Mouse (Mus musculus) limb, embryonic 11.5 days (tissue): ENCODE data around the gene Fbxo33. TPM values are rescaled to one million over a fixed set of nuclear protein-coding genes. Genes with fewer than 3 reads are reported as not detected.

Experiments used
- ATAC-seq: fragments of 200-750 bp; cut with Nextera tagmentation; 2 replicates; pipeline ENCODE4 v1.8.0; 2017; ENCODE audit warnings: low read depth; ENCODE audit not compliant: insufficient number of reproducible peaks, low FRiP score, low TSS enrichment
- DNase-seq: peaks from one replicate; pipeline ENCODE4 v3.0.0-alpha.2; 2015; ENCODE audit warnings: low spot score
- H3K27ac ChIP-seq: fragments of 300-500 bp; sonication (generic); replicated peaks from 2 replicates; pipeline ENCODE4 v1.5.1; 2014; ENCODE audit warnings: low read depth, mild to moderate bottlenecking, low read length
- H3K27me3 ChIP-seq: fragments of 300-500 bp; sonication (generic); 2 replicates; pipeline ENCODE4 v1.6.1; 2014; ENCODE audit warnings: mild to moderate bottlenecking, low read length, mixed read lengths; ENCODE audit not compliant: control insufficient read depth, insufficient read depth
- H3K36me3 ChIP-seq: fragments of 300-500 bp; sonication (generic); 2 replicates; pipeline ENCODE4 v1.6.1; 2014; ENCODE audit warnings: mild to moderate bottlenecking, low read length, moderate library complexity, mixed read lengths; ENCODE audit not compliant: control insufficient read depth, insufficient read depth
- H3K4me1 ChIP-seq: fragments of 300-500 bp; sonication (generic); 2 replicates; pipeline ENCODE4 v1.6.1; 2014; ENCODE audit warnings: low read length, mixed read lengths; ENCODE audit not compliant: control insufficient read depth, insufficient read depth
- H3K4me2 ChIP-seq: fragments of 300-500 bp; sonication (generic); 2 replicates; pipeline ENCODE4 v1.6.1; 2014; ENCODE audit warnings: low read depth, mild to moderate bottlenecking, moderate library complexity; ENCODE audit not compliant: severe bottlenecking
- H3K4me3 ChIP-seq: fragments of 300-500 bp; sonication (generic); 2 replicates; pipeline ENCODE4 v1.5.1; 2014; ENCODE audit warnings: low read depth, low read length
- H3K9ac ChIP-seq: fragments of 300-500 bp; sonication (generic); 2 replicates; pipeline ENCODE4 v1.6.1; 2014; ENCODE audit warnings: mild to moderate bottlenecking, low read length
- H3K9me3 ChIP-seq: fragments of 300-500 bp; sonication (generic); 2 replicates; pipeline ENCODE4 v1.6.1; 2016; ENCODE audit warnings: low read length; ENCODE audit not compliant: control insufficient read depth
- WGBS: fragments of 180-500 bp; shearing (Covaris S2); extraction: QIAGEN DNeasy Blood & Tissue Kit; methylation state at CpG from one replicate; pipeline ENCODE4 v1.1.7; 2014; 5-methylcytosine and 5-hydroxymethylcytosine counted together
- polyA plus RNA-seq: library from polyadenylated mRNA; unstranded; fragments of >200 nt; fragmentation: Nextera tagmentation; extraction: Ambion mirVana; gene quantifications from 2 replicates; pipeline ENCODE4 v1.2.1, GENCODE M21; 2014

Fbxo33 gene
- polyA plus RNA-seq, result 10.6 and 12.2 TPM in 2 replicates

DNA sequence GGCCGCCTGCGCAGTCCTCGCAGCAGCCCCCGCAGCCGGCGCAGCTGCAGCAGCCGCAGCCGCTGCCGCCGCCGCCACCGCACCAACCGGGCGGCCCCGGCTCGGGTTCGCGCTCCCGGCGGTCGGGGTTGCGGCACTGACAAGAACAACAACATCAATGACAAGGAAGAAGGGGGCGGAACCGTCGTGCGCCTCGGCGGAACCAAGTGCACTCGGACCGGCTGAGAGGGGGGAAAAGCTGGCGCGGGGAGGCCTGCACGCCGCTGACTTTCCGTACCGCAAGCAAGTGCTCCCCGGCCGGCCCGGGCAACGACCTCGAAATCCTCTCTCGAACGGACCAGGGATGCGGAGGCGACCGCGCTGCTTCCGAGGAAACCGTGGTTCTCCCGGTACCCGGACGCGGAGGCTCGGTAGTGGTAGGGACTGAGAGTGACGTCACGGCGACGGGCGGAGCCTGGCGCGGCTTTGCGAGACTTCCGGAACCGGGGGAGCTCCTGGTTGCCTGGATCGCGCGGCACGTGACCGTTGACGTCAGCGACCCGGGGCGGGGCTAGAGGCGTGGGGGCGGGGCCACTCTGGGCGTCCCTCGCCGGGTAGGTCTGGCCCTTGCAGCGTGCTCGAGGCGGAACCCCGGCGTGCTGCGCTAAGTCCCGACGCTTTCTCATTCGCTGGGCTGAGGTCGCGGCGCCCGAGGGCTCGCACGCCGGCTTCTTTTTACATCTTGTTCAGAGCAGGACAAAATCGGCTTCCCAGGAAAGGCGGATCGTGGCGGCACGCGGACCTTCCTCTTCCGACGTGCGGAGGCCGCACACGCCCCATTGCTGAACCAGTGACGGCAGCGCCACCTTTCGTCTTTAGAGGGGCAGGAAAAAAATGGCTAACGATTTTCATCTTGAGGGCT lies at the start of gene Fbxo33:
Gene Fbxo33, minus strand, starts transcription at position 401 of the 901 bp plus-strand sequence.
- H3K9me3 ChIP-seq, result no peaks in the 10 kb centered on the region
- peak within 1 kb of the TSS; percentile 88 for H3K27ac ChIP-seq
- no peaks in the 10 kb centered on the region for H3K36me3 ChIP-seq
- peak within 1 kb of the TSS; percentile 85 for H3K9ac ChIP-seq
- H3K4me1 ChIP-seq, result peaks cover 7% of the 10 kb centered on the region; the same call in 1 of the 2 replicates
- peak within 1 kb of the TSS; percentile 93 for H3K4me3 ChIP-seq
- ATAC-seq, result peak; percentile 95
- DNase-seq, result peak; percentile 100
- under 1% methylated on average over 109 of the region's 109 CpGs for WGBS
- peak within 1 kb of the TSS; percentile 84 for H3K4me2 ChIP-seq
- H3K27me3 ChIP-seq, result no peaks in the 10 kb centered on the region

DNA sequence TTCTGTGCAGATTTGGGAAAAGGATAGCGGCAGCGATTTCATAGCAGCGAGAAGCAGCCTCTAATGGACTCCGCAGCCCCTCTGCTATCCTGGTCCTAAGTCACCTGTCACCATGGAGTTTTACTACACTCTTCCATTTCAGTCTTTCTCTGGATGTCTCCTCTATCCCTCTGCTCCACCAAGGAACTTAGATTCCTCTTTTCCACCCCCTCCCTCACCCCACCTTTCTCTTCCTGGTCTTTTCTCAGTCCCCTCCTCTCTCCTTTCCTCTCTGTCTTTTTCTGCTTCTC lies 46.4 kb upstream of the Fbxo33 start:
- H3K9ac ChIP-seq, result no peak overlapping the region
- no peak overlapping the region for H3K4me3 ChIP-seq
- ATAC-seq (no peak), DNase-seq (no peak)
- no peak overlapping the region for H3K4me2 ChIP-seq
- H3K36me3 ChIP-seq, result no peaks in the 10 kb centered on the region
- 69% methylated on average over 4 of the region's 4 CpGs for WGBS
- H3K27me3 ChIP-seq, result no peaks in the 10 kb centered on the region
- no peaks in the 10 kb centered on the region for H3K9me3 ChIP-seq
- H3K27ac ChIP-seq, result no peak overlapping the region
- H3K4me1 ChIP-seq, result no peaks in the 10 kb centered on the region

DNA sequence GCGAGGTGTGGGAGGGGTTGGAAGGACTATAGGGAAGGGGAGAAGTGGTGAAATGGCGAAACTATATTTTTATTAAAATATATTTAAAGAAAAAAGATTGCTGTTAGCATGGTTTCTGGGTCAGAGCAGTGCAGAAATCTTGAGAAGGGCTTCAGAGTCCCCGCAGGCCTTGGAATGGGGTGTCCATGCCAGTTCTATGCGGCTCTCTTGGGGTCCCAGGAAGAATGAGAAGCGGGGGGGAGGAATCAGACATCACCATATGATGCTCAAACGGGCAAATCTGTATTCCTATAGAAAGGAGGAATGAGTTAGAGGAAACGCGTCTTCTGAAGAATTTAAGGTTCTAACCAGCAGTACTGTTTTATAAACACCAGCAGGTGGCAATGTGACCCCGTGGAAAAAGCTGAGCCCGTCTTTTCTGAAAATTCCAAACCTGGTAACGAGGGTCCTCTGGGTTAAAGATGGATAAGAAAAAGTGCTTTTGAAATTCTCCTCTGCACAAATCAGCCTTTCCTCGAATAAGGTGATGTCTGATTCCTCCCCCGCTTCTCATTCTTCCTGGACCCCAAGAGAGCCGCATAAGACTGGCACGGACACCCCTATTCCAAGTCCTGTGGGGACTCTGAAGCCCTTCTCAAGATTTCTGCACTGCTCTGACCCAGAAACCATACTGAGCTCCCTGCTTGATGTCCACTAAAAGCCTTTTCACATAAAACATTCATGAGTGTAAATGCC lies 45.8 kb upstream of the Fbxo33 start:
- 34% methylated on average over 15 of the region's 15 CpGs for WGBS
- no peaks in the 10 kb centered on the region for H3K27me3 ChIP-seq
- DNase-seq, result peak; percentile 72
- H3K4me2 ChIP-seq, result no peak overlapping the region
- H3K4me1 ChIP-seq, result no peaks in the 10 kb centered on the region
- no peak overlapping the region for H3K4me3 ChIP-seq
- H3K9ac ChIP-seq, result no peak overlapping the region
- H3K27ac ChIP-seq, result no peak overlapping the region
- H3K36me3 ChIP-seq, result no peaks in the 10 kb centered on the region
- H3K9me3 ChIP-seq, result no peaks in the 10 kb centered on the region
- ATAC-seq, result no peak

GRCm38 (mm10) chr12:59262841-59263240 lies 43.3 kb upstream of the Fbxo33 start:
- whole genome bisulfite sequencing, result 85% methylated on average over 3 of the region's 3 CpGs
- no peak overlapping the region for H3K4me2 ChIP-seq
- H3K27me3 ChIP-seq, result no peaks in the 10 kb centered on the region
- ATAC-seq, result no peak
- H3K4me1 ChIP-seq, result no peaks in the 10 kb centered on the region
- no peaks in the 10 kb centered on the region for H3K9me3 ChIP-seq
- H3K4me3 ChIP-seq, result no peak overlapping the region
- no peaks in the 10 kb centered on the region for H3K36me3 ChIP-seq
- no peak for DNase-seq
- no peak overlapping the region for H3K9ac ChIP-seq
- no peak overlapping the region for H3K27ac ChIP-seq

GRCm38 (mm10) chr12:59260798-59261197 lies 41.3 kb upstream of the Fbxo33 start:
- 74% methylated on average over 2 of the region's 2 CpGs for WGBS
- H3K27me3 ChIP-seq, result no peaks in the 10 kb centered on the region
- H3K9ac ChIP-seq, result no peak overlapping the region
- H3K36me3 ChIP-seq, result no peaks in the 10 kb centered on the region
- no peak overlapping the region for H3K27ac ChIP-seq
- H3K9me3 ChIP-seq, result no peaks in the 10 kb centered on the region
- DNase-seq (no peak), ATAC-seq (no peak)
- no peaks in the 10 kb centered on the region for H3K4me1 ChIP-seq
- H3K4me2 ChIP-seq, result no peak overlapping the region
- H3K4me3 ChIP-seq, result no peak overlapping the region

GRCm38 (mm10) chr12:59260362-59260761 lies 40.8 kb upstream of the Fbxo33 start:
- no peaks in the 10 kb centered on the region for H3K9me3 ChIP-seq
- H3K4me1 ChIP-seq, result no peaks in the 10 kb centered on the region
- H3K4me3 ChIP-seq, result no peak overlapping the region
- ATAC-seq (no peak), DNase-seq (no peak)
- H3K9ac ChIP-seq, result no peak overlapping the region
- H3K36me3 ChIP-seq, result no peaks in the 10 kb centered on the region
- H3K27ac ChIP-seq, result no peak overlapping the region
- H3K4me2 ChIP-seq, result no peak overlapping the region
- H3K27me3 ChIP-seq, result no peaks in the 10 kb centered on the region

GRCm38 (mm10) chr12:59259015-59259414 lies 39.5 kb upstream of the Fbxo33 start:
- H3K4me2 ChIP-seq, result no peak overlapping the region
- no peaks in the 10 kb centered on the region for H3K4me1 ChIP-seq
- DNase-seq, result no peak
- no peaks in the 10 kb centered on the region for H3K27me3 ChIP-seq
- H3K9me3 ChIP-seq, result no peaks in the 10 kb centered on the region
- H3K27ac ChIP-seq, result no peak overlapping the region
- no peak for ATAC-seq
- H3K9ac ChIP-seq, result no peak overlapping the region
- 94% methylated on average over 5 of the region's 5 CpGs for WGBS
- no peaks in the 10 kb centered on the region for H3K36me3 ChIP-seq
- H3K4me3 ChIP-seq, result no peak overlapping the region

DNA sequence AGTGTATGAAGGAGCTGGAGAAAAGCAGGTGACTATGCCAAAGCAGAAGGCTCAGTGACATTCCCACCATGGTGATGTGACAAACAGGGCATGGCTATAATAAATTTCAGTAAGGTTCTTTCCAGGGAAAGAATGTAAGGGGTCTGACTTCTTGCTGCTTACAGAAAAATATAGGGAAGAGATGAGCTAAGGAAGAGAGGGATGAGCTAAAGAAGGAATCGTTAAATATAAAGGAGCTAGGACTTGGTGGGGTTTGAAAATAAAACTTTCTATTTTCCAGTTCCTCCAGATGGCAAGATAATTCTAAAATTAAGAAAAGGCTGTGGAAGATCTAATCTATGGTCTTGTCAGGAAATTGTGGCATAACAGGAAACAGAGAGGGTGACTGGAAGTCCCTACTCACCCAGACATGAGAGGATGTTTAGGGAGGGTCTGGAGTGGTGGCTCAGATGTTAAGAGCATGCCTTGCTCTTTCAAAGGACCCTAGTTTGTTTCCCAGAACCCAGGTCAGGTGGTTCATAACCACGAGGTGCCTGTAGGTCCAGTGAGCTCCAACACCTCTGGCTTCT lies 30.8 kb upstream of the Fbxo33 start:
- no peaks in the 10 kb centered on the region for H3K9me3 ChIP-seq
- H3K4me1 ChIP-seq, result no peaks in the 10 kb centered on the region
- H3K36me3 ChIP-seq, result no peaks in the 10 kb centered on the region
- no peaks in the 10 kb centered on the region for H3K27me3 ChIP-seq
- H3K27ac ChIP-seq, result no peak overlapping the region
- DNase-seq (no peak), ATAC-seq (no peak)
- no peak overlapping the region for H3K4me2 ChIP-seq
- H3K4me3 ChIP-seq, result no peak overlapping the region
- no peak overlapping the region for H3K9ac ChIP-seq
- WGBS, result 76% methylated on average over 2 of the region's 2 CpGs
